Comparison of ENCODE assay signal across 9 mouse cellular contexts in genomic region chr11:4076633-4077032, GRCm38 (mm10). TPM values are rescaled to one million over a fixed set of nuclear protein-coding genes. Genes with fewer than 3 reads are reported as not detected.
A peak's percentile ranks its signal among the peaks of the same experiment; 100 is the strongest.
DNase-seq lines count a peak whose midpoint lies in the region; ATAC-seq and TF ChIP-seq lines count a peak whose summit lies in the region.
"Had no signal": no experiment of that assay in that cellular context is flagged by ENCODE, and none has a peak within 500 bp of the region (broad histone marks: within the 10 kb centered on the region; RNA-seq: fewer than 3 reads in every experiment).

No protein-coding gene starts in this region.

- H3K4me2 ChIP-seq in hindbrain, embryonic 11.5 days (replicated peaks; ENCODE audit: low read depth, low read length), result no peak overlapping the region
- H3K4me2 ChIP-seq in hindbrain, embryonic 14.5 days (replicated peaks), result no peak overlapping the region
- no peak overlapping the region for H3K4me2 ChIP-seq in liver, postnatal 0 days (ENCODE audit: low read depth, low read length)
- H3K4me2 ChIP-seq in forebrain, embryonic 15.5 days (replicated peaks), result no peak overlapping the region
- H3K4me2 ChIP-seq: heart, embryonic 15.5 days had no signal

- no peak overlapping the region for H3K9ac ChIP-seq in hindbrain, embryonic 11.5 days (ENCODE audit: low read depth, low read length)
- no peak overlapping the region for H3K9ac ChIP-seq in hindbrain, embryonic 14.5 days
- no peak overlapping the region for H3K9ac ChIP-seq in liver, postnatal 0 days (replicated peaks)
- H3K9ac ChIP-seq in forebrain, embryonic 15.5 days (replicated peaks), result no peak overlapping the region
- H3K9ac ChIP-seq: heart, embryonic 15.5 days had no signal

- no peaks in the 10 kb centered on the region for H3K36me3 ChIP-seq in hindbrain, embryonic 11.5 days (ENCODE audit: control insufficient read depth, insufficient read depth, low read length)
- no peaks in the 10 kb centered on the region for H3K36me3 ChIP-seq in hindbrain, embryonic 14.5 days (replicated peaks; ENCODE audit: control insufficient read depth, insufficient read depth)
- no peaks in the 10 kb centered on the region for H3K36me3 ChIP-seq in liver, postnatal 0 days (replicated peaks; ENCODE audit: insufficient read depth, low read length)
- no peaks in the 10 kb centered on the region for H3K36me3 ChIP-seq in forebrain, embryonic 15.5 days
- H3K36me3 ChIP-seq: heart, embryonic 15.5 days had no signal

- no peaks in the 10 kb centered on the region for H3K9me3 ChIP-seq in hindbrain, embryonic 11.5 days (ENCODE audit: control insufficient read depth, low read length)
- H3K9me3 ChIP-seq in hindbrain, embryonic 14.5 days (ENCODE audit: control insufficient read depth, low read length), result no peaks in the 10 kb centered on the region
- H3K9me3 ChIP-seq in liver, postnatal 0 days (ENCODE audit: low read length), result no peaks in the 10 kb centered on the region
- no peaks in the 10 kb centered on the region for H3K9me3 ChIP-seq in forebrain, embryonic 15.5 days
- H3K9me3 ChIP-seq: heart, embryonic 15.5 days had no signal

- no peak for TF ChIP-seq CTCF in liver, postnatal 0 days (IDR thresholded peaks at IDR 0.05; ENCODE audit: low read depth)

- intact Hi-C loops in left cerebral cortex, postnatal 10 days (cut with DNase I), result no loop called here

- H3K27ac ChIP-seq in hindbrain, embryonic 11.5 days (ENCODE audit: low read depth, low read length), result no peak overlapping the region
- no peak overlapping the region for H3K27ac ChIP-seq in hindbrain, embryonic 14.5 days
- no peak overlapping the region for H3K27ac ChIP-seq in liver, postnatal 0 days (ENCODE audit: low read depth)
- no peak overlapping the region for H3K27ac ChIP-seq in forebrain, embryonic 15.5 days (replicated peaks)
- H3K27ac ChIP-seq: heart, embryonic 15.5 days had no signal

- 12% methylated on average over 8 of the region's 8 CpGs for WGBS in hindbrain, embryonic 11.5 days
- WGBS in hindbrain, embryonic 14.5 days, result 17% methylated on average over 8 of the region's 8 CpGs
- 14% methylated on average over 8 of the region's 8 CpGs for WGBS in liver, postnatal 0 days (ENCODE audit: insufficient replicate concordance)
- 17% methylated on average over 8 of the region's 8 CpGs for WGBS in forebrain, embryonic 15.5 days

- no peaks in the 10 kb centered on the region for H3K27me3 ChIP-seq in hindbrain, embryonic 11.5 days (ENCODE audit: control insufficient read depth, insufficient read depth, low read length)
- no peaks in the 10 kb centered on the region for H3K27me3 ChIP-seq in hindbrain, embryonic 14.5 days (ENCODE audit: control insufficient read depth, insufficient read depth, low read length)
- H3K27me3 ChIP-seq in liver, postnatal 0 days (ENCODE audit: insufficient read depth, low read length), result no peaks in the 10 kb centered on the region
- H3K27me3 ChIP-seq in forebrain, embryonic 15.5 days, result no peaks in the 10 kb centered on the region

- no peaks in the 10 kb centered on the region for H3K4me1 ChIP-seq in hindbrain, embryonic 11.5 days (replicated peaks; ENCODE audit: control insufficient read depth, insufficient read depth, low read length)
- no peaks in the 10 kb centered on the region for H3K4me1 ChIP-seq in hindbrain, embryonic 14.5 days (replicated peaks; ENCODE audit: control insufficient read depth, insufficient read depth, low read length)
- no peaks in the 10 kb centered on the region for H3K4me1 ChIP-seq in liver, postnatal 0 days (ENCODE audit: insufficient read depth)
- no peaks in the 10 kb centered on the region for H3K4me1 ChIP-seq in forebrain, embryonic 15.5 days
- H3K4me1 ChIP-seq: heart, embryonic 15.5 days had no signal

- DNase-seq in hindbrain, embryonic 11.5 days (ENCODE audit: low spot score), result peak; percentile 72
- DNase-seq in hindbrain, embryonic 14.5 days (ENCODE audit: low spot score), result no peak
- peak; percentile 50 to 52 for DNase-seq in B cell, adult 2 months
- peak; percentile 28 to 42 for DNase-seq in adrenal gland, postnatal 4 days (ENCODE audit: low spot score in 2 of 2)
- DNase-seq in liver, postnatal 0 days, result peak; percentile 76
- no peak for DNase-seq in layer of hippocampus, adult 9-10 months (ENCODE audit: low spot score)
- DNase-seq in left cerebral cortex, postnatal 10 days (ENCODE audit: extremely low spot score in 1 of 2, low spot score in 2 of 2), result no peak

- no peak overlapping the region for H3K4me3 ChIP-seq in hindbrain, embryonic 11.5 days (ENCODE audit: low read depth, low read length)
- no peak overlapping the region for H3K4me3 ChIP-seq in hindbrain, embryonic 14.5 days (replicated peaks; ENCODE audit: low read length)
- no peak overlapping the region for H3K4me3 ChIP-seq in liver, postnatal 0 days (ENCODE audit: low read depth, low read length)
- no peak overlapping the region for H3K4me3 ChIP-seq in forebrain, embryonic 15.5 days
- H3K4me3 ChIP-seq: heart, embryonic 15.5 days had no signal

- no peak for TF ChIP-seq EP300 in liver, postnatal 0 days (IDR thresholded peaks at IDR 0.05; ENCODE audit: low read depth)

- ATAC-seq in hindbrain, embryonic 11.5 days (ENCODE audit: low FRiP score), result no peak
- no peak for ATAC-seq in hindbrain, embryonic 14.5 days (ENCODE audit: low FRiP score)
- no peak for ATAC-seq in liver, postnatal 0 days
- ATAC-seq in forebrain, embryonic 15.5 days (replicated peaks), result no peak

RNA-seq across cellular contexts. Expression of gene Sec14l3, which starts 12.0 kb away (rescaled TPM):
- polyA plus RNA-seq in hindbrain, embryonic 11.5 days (2014; fragmentation: Nextera tagmentation; extraction: Ambion mirVana), result not detected in 2 replicates
- polyA plus RNA-seq in hindbrain, embryonic 14.5 days (2014; fragmentation: Nextera tagmentation; extraction: Ambion mirVana), result 0.54 and 0.63 TPM in 2 replicates
- total RNA-seq in adrenal gland, postnatal 4 days (2021), result under 1 TPM; 0.51 to 0.59 TPM
- polyA plus RNA-seq in liver, postnatal 0 days (2015; fragmentation: Nextera tagmentation; extraction: Ambion mirVana), result 0.11 TPM in 1 of 2 replicates, not detected in the other
- 1 to 10 TPM; 2.3 to 3.6 TPM for total RNA-seq in left cerebral cortex, postnatal 10 days (2021)
- polyA plus RNA-seq in forebrain, embryonic 15.5 days (2015; fragmentation: Nextera tagmentation; extraction: Ambion mirVana), result 0.75 and 0.91 TPM in 2 replicates

RNA-seq across cellular contexts. Expression of gene Mtfp1, which starts 18.6 kb away (rescaled TPM):
- polyA plus RNA-seq in hindbrain, embryonic 11.5 days (2014; fragmentation: Nextera tagmentation; extraction: Ambion mirVana), result 5.7 and 6.2 TPM in 2 replicates
- 9.3 and 10.6 TPM in 2 replicates for polyA plus RNA-seq in hindbrain, embryonic 14.5 days (2014; fragmentation: Nextera tagmentation; extraction: Ambion mirVana)
- 10 to 100 TPM; 17.3 to 17.7 TPM for total RNA-seq in adrenal gland, postnatal 4 days (2021)
- 17.7 and 21.1 TPM in 2 replicates for polyA plus RNA-seq in liver, postnatal 0 days (2015; fragmentation: Nextera tagmentation; extraction: Ambion mirVana)
- 10 to 100 TPM; 59.4 to 73.7 TPM for total RNA-seq in left cerebral cortex, postnatal 10 days (2021)
- 7.3 and 7.7 TPM in 2 replicates for polyA plus RNA-seq in forebrain, embryonic 15.5 days (2015; fragmentation: Nextera tagmentation; extraction: Ambion mirVana)

RNA-seq across cellular contexts. Expression of gene Sec14l4, which starts 45.4 kb away (rescaled TPM):
- polyA plus RNA-seq in hindbrain, embryonic 11.5 days (2014; fragmentation: Nextera tagmentation; extraction: Ambion mirVana), result not detected in 2 replicates
- not detected in 2 replicates for polyA plus RNA-seq in hindbrain, embryonic 14.5 days (2014; fragmentation: Nextera tagmentation; extraction: Ambion mirVana)
- 1 to 10 TPM; 2.4 to 5.0 TPM for total RNA-seq in adrenal gland, postnatal 4 days (2021)
- 10.9 and 12.1 TPM in 2 replicates for polyA plus RNA-seq in liver, postnatal 0 days (2015; fragmentation: Nextera tagmentation; extraction: Ambion mirVana)
- under 1 TPM in 1 of 2 experiments, not detected in 1; 0.11 TPM for total RNA-seq in left cerebral cortex, postnatal 10 days (2021)
- polyA plus RNA-seq in forebrain, embryonic 15.5 days (2015; fragmentation: Nextera tagmentation; extraction: Ambion mirVana), result not detected in 2 replicates

RNA-seq across cellular contexts. Expression of gene Sec14l2, which starts 46.6 kb away (rescaled TPM):
- polyA plus RNA-seq in hindbrain, embryonic 11.5 days (2014; fragmentation: Nextera tagmentation; extraction: Ambion mirVana), result 1.7 and 2.1 TPM in 2 replicates
- polyA plus RNA-seq in hindbrain, embryonic 14.5 days (2014; fragmentation: Nextera tagmentation; extraction: Ambion mirVana), result 3.6 and 4.1 TPM in 2 replicates
- total RNA-seq in adrenal gland, postnatal 4 days (2021), result 10 to 100 TPM in 1 of 2 experiments, 1 to 10 TPM in 1; 4.4 to 15.0 TPM
- 48.0 and 54.2 TPM in 2 replicates for polyA plus RNA-seq in liver, postnatal 0 days (2015; fragmentation: Nextera tagmentation; extraction: Ambion mirVana)
- total RNA-seq in left cerebral cortex, postnatal 10 days (2021), result 10 to 100 TPM; 14.0 to 14.4 TPM
- 1.5 and 2.4 TPM in 2 replicates for polyA plus RNA-seq in forebrain, embryonic 15.5 days (2015; fragmentation: Nextera tagmentation; extraction: Ambion mirVana)

RNA-seq across cellular contexts. Expression of gene Rnf215, which starts 58.4 kb away (rescaled TPM):
- polyA plus RNA-seq in hindbrain, embryonic 11.5 days (2014; fragmentation: Nextera tagmentation; extraction: Ambion mirVana), result 24.8 and 31.8 TPM in 2 replicates
- polyA plus RNA-seq in hindbrain, embryonic 14.5 days (2014; fragmentation: Nextera tagmentation; extraction: Ambion mirVana), result 46.4 and 48.2 TPM in 2 replicates
- total RNA-seq in adrenal gland, postnatal 4 days (2021), result 10 to 100 TPM; 32.0 to 34.8 TPM
- polyA plus RNA-seq in liver, postnatal 0 days (2015; fragmentation: Nextera tagmentation; extraction: Ambion mirVana), result 6.4 and 6.8 TPM in 2 replicates
- 10 to 100 TPM; 43.4 to 45.8 TPM for total RNA-seq in left cerebral cortex, postnatal 10 days (2021)
- 47.2 and 49.7 TPM in 2 replicates for polyA plus RNA-seq in forebrain, embryonic 15.5 days (2015; fragmentation: Nextera tagmentation; extraction: Ambion mirVana)

Comparison
In these comparisons a context has a peak if more than half of its experiments do, and no peak if none do; other contexts are left out.
1. DNase-seq: peak in hindbrain, embryonic 11.5 days (single experiment), B cell, adult 2 months (2 of 2), adrenal gland, postnatal 4 days (2 of 2) and liver, postnatal 0 days (single experiment); none in hindbrain, embryonic 14.5 days (single experiment), layer of hippocampus, adult 9-10 months (single experiment) and left cerebral cortex, postnatal 10 days (0 of 2).
2. RNA of gene Sec14l4, which starts 45.4 kb away (polyA plus RNA-seq): 10.9 to 12.1 TPM in liver, postnatal 0 days; not detected in forebrain, embryonic 15.5 days, not detected in hindbrain, embryonic 11.5 days and not detected in hindbrain, embryonic 14.5 days; every median in the first group is over 10 times any median in the second.